11 mouse cellular contexts compared by ENCODE assay signal in the genomic region with DNA sequence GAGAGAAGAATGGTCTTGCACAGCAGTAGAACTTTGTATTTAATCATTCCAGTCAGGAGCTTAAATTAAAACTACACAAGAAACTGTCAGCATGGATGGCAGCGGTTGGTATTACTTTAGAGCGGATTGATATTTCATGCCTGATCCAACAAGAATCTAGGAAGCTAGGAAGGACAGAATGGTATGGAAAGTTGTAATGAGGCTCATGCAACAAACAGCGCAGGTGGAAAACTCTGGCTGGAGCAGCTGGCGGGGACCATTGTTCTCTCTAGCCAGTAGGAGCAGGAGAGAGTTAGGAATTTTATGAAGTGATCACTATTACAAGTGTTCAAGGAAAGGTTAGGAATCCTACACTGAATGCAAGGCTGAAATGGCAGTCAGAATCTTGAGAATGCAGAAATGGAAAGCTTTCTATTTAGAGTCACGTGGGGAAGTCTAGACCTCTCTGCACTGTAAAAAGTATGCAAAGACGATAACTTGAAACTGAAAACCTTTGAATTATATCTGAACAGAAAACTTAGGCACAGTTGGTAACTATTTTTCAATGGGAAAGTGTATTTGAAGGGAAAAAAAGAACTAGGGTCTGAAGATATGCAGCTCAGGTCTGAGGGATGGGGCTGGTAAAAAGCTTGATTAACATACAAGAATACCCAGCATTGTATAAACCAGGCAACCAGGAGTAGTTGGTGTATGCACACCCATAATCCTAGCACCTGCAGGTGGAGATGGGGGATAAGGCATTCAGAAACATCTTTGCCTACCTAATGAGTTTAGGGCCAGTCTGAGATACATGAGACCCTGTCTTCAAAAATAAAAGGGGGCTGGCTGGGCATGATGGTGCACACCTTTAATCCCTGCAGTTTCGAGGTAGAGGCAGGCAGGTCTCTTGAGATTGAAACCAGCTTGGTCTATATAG. TPM values are rescaled to one million over a fixed set of nuclear protein-coding genes. Genes with fewer than 3 reads are reported as not detected.
A peak's percentile ranks its signal among the peaks of the same experiment; 100 is the strongest.
DNase-seq lines count a peak whose midpoint lies in the region; ATAC-seq and TF ChIP-seq lines count a peak whose summit lies in the region.
"Had no signal": no experiment of that assay in that cellular context is flagged by ENCODE, and none has a peak within 500 bp of the region (broad histone marks: within the 10 kb centered on the region; RNA-seq: fewer than 3 reads in every experiment).

No protein-coding gene starts in this region.

- H3K27ac ChIP-seq in heart, embryonic 15.5 days: peak overlapping the region; percentile 57
- H3K27ac ChIP-seq in lung, embryonic 16.5 days (ENCODE audit: low read length): peak overlapping the region; percentile 62
- H3K27ac ChIP-seq in cortical plate, adult 2 months (ENCODE audit: insufficient read depth, low read length): peak overlapping the region; percentile 74
- H3K27ac ChIP-seq in liver, postnatal 0 days (ENCODE audit: low read depth): peak overlapping the region; percentile 56
- H3K27ac ChIP-seq: hindbrain, embryonic 15.5 days had no signal

- H3K9ac ChIP-seq in heart, embryonic 15.5 days: no peak overlapping the region
- no peak overlapping the region for H3K9ac ChIP-seq in lung, embryonic 16.5 days (ENCODE audit: low read length)
- H3K9ac ChIP-seq in liver, postnatal 0 days (replicated peaks): no peak overlapping the region
- H3K9ac ChIP-seq: hindbrain, embryonic 15.5 days had no signal

- H3K27me3 ChIP-seq in heart, embryonic 15.5 days: no peaks in the 10 kb centered on the region
- H3K27me3 ChIP-seq in lung, embryonic 16.5 days (ENCODE audit: control insufficient read depth, insufficient read depth, low read depth, low read length): no peaks in the 10 kb centered on the region
- no peaks in the 10 kb centered on the region for H3K27me3 ChIP-seq in liver, postnatal 0 days (ENCODE audit: insufficient read depth, low read length)
- H3K27me3 ChIP-seq: hindbrain, embryonic 15.5 days had no signal

- TF ChIP-seq POLR2A in cortical plate, adult 2 months (IDR thresholded peaks at IDR 0.05; ENCODE audit: extremely low read depth, insufficient read depth, low read length): no peak

- 69% methylated on average over 7 of the region's 7 CpGs for WGBS in heart, embryonic 15.5 days
- WGBS in lung, embryonic 16.5 days: 76% methylated on average over 7 of the region's 7 CpGs
- WGBS in liver, postnatal 0 days (ENCODE audit: insufficient replicate concordance): 75% methylated on average over 7 of the region's 7 CpGs

- TF ChIP-seq EP300 in liver, postnatal 0 days (IDR thresholded peaks at IDR 0.05; ENCODE audit: low read depth): no peak

- no peaks in the 10 kb centered on the region for H3K9me3 ChIP-seq in heart, embryonic 15.5 days (replicated peaks)
- H3K9me3 ChIP-seq in lung, embryonic 16.5 days (ENCODE audit: control insufficient read depth, low read length): no peaks in the 10 kb centered on the region
- H3K9me3 ChIP-seq in liver, postnatal 0 days (ENCODE audit: low read length): no peaks in the 10 kb centered on the region
- H3K9me3 ChIP-seq: hindbrain, embryonic 15.5 days had no signal

- H3K4me2 ChIP-seq in heart, embryonic 15.5 days: no peak overlapping the region
- H3K4me2 ChIP-seq in lung, embryonic 16.5 days (ENCODE audit: low read depth, low read length): no peak overlapping the region
- H3K4me2 ChIP-seq in liver, postnatal 0 days (ENCODE audit: low read depth, low read length): peak overlapping the region; percentile 27; the same call in 1 of the 2 replicates
- H3K4me2 ChIP-seq: hindbrain, embryonic 15.5 days had no signal

- no peak for TF ChIP-seq CTCF in cortical plate, adult 2 months (IDR thresholded peaks at IDR 0.05; ENCODE audit: extremely low read depth, insufficient read depth, low read length)
- TF ChIP-seq CTCF in liver, postnatal 0 days (IDR thresholded peaks at IDR 0.05; ENCODE audit: low read depth): no peak

- ATAC-seq in heart, embryonic 15.5 days (replicated peaks; ENCODE audit: insufficient number of reproducible peaks, insufficient read depth, low FRiP score, low read depth): no peak
- ATAC-seq in lung, embryonic 16.5 days (ENCODE audit: low read depth): no peak
- ATAC-seq in liver, postnatal 0 days: no peak

- H3K4me1 ChIP-seq in heart, embryonic 15.5 days (replicated peaks): peaks cover 59% of the 10 kb centered on the region
- peaks cover 44% of the 10 kb centered on the region for H3K4me1 ChIP-seq in lung, embryonic 16.5 days (replicated peaks; ENCODE audit: control insufficient read depth, insufficient read depth, low read length)
- peaks cover 9% of the 10 kb centered on the region for H3K4me1 ChIP-seq in cortical plate, adult 2 months (ENCODE audit: control insufficient read depth, insufficient read depth, low read length)
- peaks cover 53% of the 10 kb centered on the region for H3K4me1 ChIP-seq in liver, postnatal 0 days (ENCODE audit: insufficient read depth)

- no peaks in the 10 kb centered on the region for H3K36me3 ChIP-seq in heart, embryonic 15.5 days
- H3K36me3 ChIP-seq in lung, embryonic 16.5 days (ENCODE audit: control insufficient read depth, insufficient read depth, low read length): no peaks in the 10 kb centered on the region
- no peaks in the 10 kb centered on the region for H3K36me3 ChIP-seq in liver, postnatal 0 days (replicated peaks; ENCODE audit: insufficient read depth, low read length)
- H3K36me3 ChIP-seq: hindbrain, embryonic 15.5 days had no signal

- no peak overlapping the region for H3K4me3 ChIP-seq in heart, embryonic 15.5 days
- H3K4me3 ChIP-seq in lung, embryonic 16.5 days (ENCODE audit: low read length): no peak overlapping the region
- H3K4me3 ChIP-seq in cortical plate, adult 2 months (ENCODE audit: insufficient read depth, low read length): no peak overlapping the region
- no peak overlapping the region for H3K4me3 ChIP-seq in liver, postnatal 0 days (ENCODE audit: low read depth, low read length)
- H3K4me3 ChIP-seq: hindbrain, embryonic 15.5 days had no signal

- DNase-seq in heart, adult 18-20 months: no peak
- no peak for DNase-seq in lung, adult 18-20 months
- no peak for DNase-seq in liver, postnatal 0 days
- DNase-seq in right cerebral cortex, postnatal 14 days: no peak
- DNase-seq: cerebellum, adult 9-11 months; kidney, postnatal 36 days; spleen, adult 18-20 months had no signal

RNA-seq across cellular contexts. Expression of gene Lims1, which starts 45.8 kb away (rescaled TPM):
- polyA plus RNA-seq in heart, embryonic 15.5 days (2015; fragmentation: Nextera tagmentation; extraction: Ambion mirVana): 168 and 183 TPM in 2 replicates
- total RNA-seq in heart, adult 18-20 months (2021): 100 to 1,000 TPM; 142 to 163 TPM
- 231 and 237 TPM in 2 replicates for polyA plus RNA-seq in lung, embryonic 16.5 days (2015; fragmentation: Nextera tagmentation; extraction: Ambion mirVana)
- polyA plus RNA-seq in cortical plate, adult 2 months (2012; rRNA removed): 18.3 and 19.9 TPM in 2 replicates
- polyA plus RNA-seq in liver, postnatal 0 days (2015; fragmentation: Nextera tagmentation; extraction: Ambion mirVana): 60.6 and 64.4 TPM in 2 replicates
